Mouse (Mus musculus): ENCODE measurements around the gene Spata25. TPM values are rescaled to one million over a fixed set of nuclear protein-coding genes. Genes with fewer than 3 reads are reported as not detected.

Spata25 gene
- polyA plus RNA-seq, 1 experiment from 2014 or later: not detected

DNA sequence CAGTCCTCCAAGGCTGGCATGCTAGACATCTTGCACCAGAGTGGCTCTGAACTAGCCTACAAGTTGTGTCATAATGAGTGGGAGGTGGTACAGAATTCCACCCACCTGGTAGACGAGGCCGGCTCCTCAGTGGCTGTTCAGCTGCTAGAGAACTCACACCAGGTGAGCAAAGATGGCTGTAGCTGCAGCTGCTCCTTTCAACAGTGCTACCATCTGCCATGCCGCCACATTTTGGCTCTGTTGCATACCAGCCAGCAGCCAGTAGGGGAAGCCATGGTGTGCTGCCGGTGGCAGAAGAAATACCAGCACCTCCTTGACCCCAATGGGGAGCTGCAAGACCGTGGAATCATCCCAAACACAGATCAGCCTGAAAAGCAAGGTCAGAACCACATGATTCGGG is 7.3 kb downstream of the Spata25 start:
- peaks cover 38% of the 10 kb centered on the region for H3K36me3 ChIP-seq (ENCODE audit: poor library complexity, severe bottlenecking)
- whole genome bisulfite sequencing: 88% methylated on average over 6 of the region's 6 CpGs
- ATAC-seq: no peak

GRCm38 (mm10) chr2:164817703-164818102 is 10.6 kb downstream of the Spata25 start:
- 85% methylated on average over 5 of the region's 5 CpGs for WGBS
- Histone ChIP-seq H3K4me3 (no peak overlapping the region), H3K4me1 (peaks cover 6% of the 10 kb centered on the region; the same call in 1 of the 2 replicates), H3K4me2 (no peak overlapping the region), H3K9me3 (replicated peaks) (no peaks in the 10 kb centered on the region), H3K27ac (no peak overlapping the region), H3K36me3 (ENCODE audit: poor library complexity, severe bottlenecking) (peaks cover 23% of the 10 kb centered on the region), H3K9ac (no peak overlapping the region), H3K27me3 (no peaks in the 10 kb centered on the region)
- no peak for ATAC-seq

More for the DNA sequence above, 7.3 kb downstream of the Spata25 start:
- no peak overlapping the region for H3K27ac ChIP-seq
- no peak overlapping the region for H3K4me2 ChIP-seq
- peaks cover 20% of the 10 kb centered on the region for H3K4me1 ChIP-seq
- H3K9ac ChIP-seq: no peak overlapping the region
- no peaks in the 10 kb centered on the region for H3K27me3 ChIP-seq
- H3K9me3 ChIP-seq (replicated peaks): no peaks in the 10 kb centered on the region
- H3K4me3 ChIP-seq: no peak overlapping the region

GRCm38 (mm10) chr2:164817206-164817605 is 11.1 kb downstream of the Spata25 start:
- no peak overlapping the region for H3K4me3 ChIP-seq

DNA sequence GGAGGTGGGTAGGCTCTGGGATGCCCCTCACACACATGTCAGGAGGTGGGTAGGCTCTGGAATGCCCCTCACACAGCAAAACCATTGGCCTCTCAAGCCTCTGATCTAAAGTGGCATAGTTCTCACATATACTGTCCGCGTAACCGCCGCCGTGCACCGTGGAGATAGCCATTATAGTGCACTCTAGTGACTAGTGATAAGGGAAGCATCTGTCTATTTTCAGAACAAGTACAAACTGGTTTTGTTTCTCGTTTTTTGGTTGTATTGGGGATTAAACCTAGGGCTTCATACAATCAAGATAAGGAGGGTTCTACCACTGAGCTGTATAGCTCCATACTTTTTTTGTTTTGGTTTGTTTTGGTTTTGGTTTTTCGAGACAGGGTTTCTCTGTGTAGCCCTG is 12.5 kb downstream of the Spata25 start:
- Histone ChIP-seq H3K27me3 (no peaks in the 10 kb centered on the region), H3K9me3 (replicated peaks) (no peaks in the 10 kb centered on the region), H3K4me3 (no peak overlapping the region), H3K36me3 (ENCODE audit: poor library complexity, severe bottlenecking) (peaks cover 12% of the 10 kb centered on the region), H3K4me1 (no peaks in the 10 kb centered on the region), H3K4me2 (no peak overlapping the region), H3K9ac (no peak overlapping the region), H3K27ac (no peak overlapping the region)
- ATAC-seq: no peak
- 91% methylated on average over 8 of the region's 8 CpGs for WGBS

More at GRCm38 (mm10) chr2:164817206-164817605, 11.1 kb downstream of the Spata25 start:
- Histone ChIP-seq H3K4me1 (peaks cover 3% of the 10 kb centered on the region; the same call in 1 of the 2 replicates), H3K27me3 (no peaks in the 10 kb centered on the region), H3K4me2 (no peak overlapping the region), H3K27ac (no peak overlapping the region), H3K9ac (no peak overlapping the region), H3K9me3 (replicated peaks) (no peaks in the 10 kb centered on the region), H3K36me3 (ENCODE audit: poor library complexity, severe bottlenecking) (peaks cover 23% of the 10 kb centered on the region)
- WGBS: 90% methylated on average over 6 of the region's 6 CpGs
- ATAC-seq: no peak

GRCm38 (mm10) chr2:164815348-164815747 is 13.0 kb downstream of the Spata25 start:
- ATAC-seq: no peak
- H3K4me3 ChIP-seq: no peak overlapping the region

DNA sequence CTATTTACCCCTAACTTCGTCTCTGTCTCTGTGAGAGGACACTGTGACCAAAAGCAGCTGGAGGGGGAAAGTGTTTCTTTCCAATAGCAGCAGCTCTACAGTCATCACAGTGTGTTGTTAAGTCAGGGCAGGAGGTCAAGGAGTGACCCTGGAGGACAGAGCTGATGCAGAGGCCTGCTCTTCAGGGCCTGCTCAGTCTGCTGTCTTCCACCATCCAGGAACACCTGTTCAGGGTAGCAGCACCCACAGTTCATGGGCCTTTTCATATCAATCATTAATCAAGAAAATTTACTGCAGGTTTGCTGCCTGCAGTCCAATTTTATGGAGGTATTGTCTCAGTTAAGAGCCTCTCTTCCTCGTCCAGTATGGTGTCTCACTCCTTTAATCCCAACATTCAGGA is 14.8 kb downstream of the Spata25 start:
- H3K4me1 ChIP-seq: no peaks in the 10 kb centered on the region
- no peak overlapping the region for H3K4me3 ChIP-seq
- peaks cover 10% of the 10 kb centered on the region for H3K36me3 ChIP-seq (ENCODE audit: poor library complexity, severe bottlenecking)
- no peak overlapping the region for H3K27ac ChIP-seq
- H3K9ac ChIP-seq: no peak overlapping the region
- H3K27me3 ChIP-seq: no peaks in the 10 kb centered on the region
- ATAC-seq: no peak
- no peaks in the 10 kb centered on the region for H3K9me3 ChIP-seq (replicated peaks)
- no peak overlapping the region for H3K4me2 ChIP-seq
- WGBS: 70% methylated on average over 2 of the region's 2 CpGs

More at GRCm38 (mm10) chr2:164815348-164815747, 13.0 kb downstream of the Spata25 start:
- no peaks in the 10 kb centered on the region for H3K27me3 ChIP-seq
- H3K36me3 ChIP-seq (ENCODE audit: poor library complexity, severe bottlenecking): peaks cover 7% of the 10 kb centered on the region
- H3K27ac ChIP-seq: no peak overlapping the region
- 89% methylated on average over 5 of the region's 5 CpGs for WGBS
- no peaks in the 10 kb centered on the region for H3K4me1 ChIP-seq
- no peak overlapping the region for H3K9ac ChIP-seq
- no peak overlapping the region for H3K4me2 ChIP-seq
- no peaks in the 10 kb centered on the region for H3K9me3 ChIP-seq (replicated peaks)

DNA sequence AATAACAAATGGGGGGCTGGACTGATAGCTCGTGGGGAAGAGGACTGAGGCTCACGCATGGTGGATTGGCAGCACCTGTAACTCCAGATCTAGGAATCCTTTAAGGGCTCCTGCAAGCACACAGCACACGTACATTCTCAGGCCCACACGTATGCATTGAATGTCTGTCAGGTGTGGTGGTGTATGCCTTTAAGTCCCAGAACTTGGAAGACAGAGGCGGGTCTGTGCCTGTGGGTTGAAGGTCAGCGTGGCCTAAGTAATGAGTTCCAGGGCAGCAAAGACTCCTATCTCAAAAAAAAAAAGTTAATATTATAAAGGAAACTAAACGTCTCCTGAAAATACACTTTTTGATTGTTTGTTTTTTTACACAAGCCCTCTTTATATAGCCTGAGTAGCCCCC is 21.7 kb downstream of the Spata25 start:
- H3K27me3 ChIP-seq: no peaks in the 10 kb centered on the region
- no peak for ATAC-seq
- 89% methylated on average over 7 of the region's 7 CpGs for WGBS
- peaks cover 12% of the 10 kb centered on the region for H3K36me3 ChIP-seq (ENCODE audit: poor library complexity, severe bottlenecking)
- no peak overlapping the region for H3K4me3 ChIP-seq
- no peak overlapping the region for H3K9ac ChIP-seq
- H3K9me3 ChIP-seq (replicated peaks): no peaks in the 10 kb centered on the region
- H3K4me2 ChIP-seq: no peak overlapping the region
- H3K27ac ChIP-seq: no peak overlapping the region
- peaks cover 33% of the 10 kb centered on the region for H3K4me1 ChIP-seq

GRCm38 (mm10) chr2:164805332-164805718 is 23.0 kb downstream of the Spata25 start:
- Histone ChIP-seq H3K9me3 (replicated peaks) (no peaks in the 10 kb centered on the region), H3K4me1 (peaks cover 33% of the 10 kb centered on the region), H3K4me2 (peak overlapping the region; percentile 84), H3K36me3 (ENCODE audit: poor library complexity, severe bottlenecking) (peaks cover 25% of the 10 kb centered on the region), H3K27ac (peak overlapping the region; percentile 72), H3K27me3 (no peaks in the 10 kb centered on the region), H3K9ac (peak overlapping the region; percentile 85), H3K4me3 (peak overlapping the region; percentile 82)
- WGBS: 2% methylated on average over 21 of the region's 21 CpGs
- ATAC-seq: peak; percentile 46; the same call in 1 of the 2 replicates

- peak within 1 kb of the TSS; percentile 85 for H3K9ac ChIP-seq
- H3K27me3 ChIP-seq: no peaks in the 10 kb centered on the region
- 0% methylated on average over 47 of the region's 47 CpGs for WGBS
- H3K4me2 ChIP-seq: peak within 1 kb of the TSS; percentile 84
- H3K9me3 ChIP-seq (replicated peaks): no peaks in the 10 kb centered on the region
- H3K36me3 ChIP-seq (ENCODE audit: poor library complexity, severe bottlenecking): peaks cover 31% of the 10 kb centered on the region
- H3K4me1 ChIP-seq: peaks cover 33% of the 10 kb centered on the region
- peak within 1 kb of the TSS; percentile 82 for H3K4me3 ChIP-seq
- peak within 1 kb of the TSS; percentile 72 for H3K27ac ChIP-seq
- peak; percentile 97 for ATAC-seq
These were observed 23.6 kb downstream of the Spata25 start, which contains the start of the genes Acot8 and Zswim3 for GRCm38 (mm10) chr2:164804533-164805331. Gene Acot8, minus strand, starts transcription at chr2:164804882. Gene Zswim3, plus strand, starts transcription at chr2:164805098.

- Histone ChIP-seq H3K27ac (no peak overlapping the region), H3K4me2 (peak overlapping the region; percentile 74), H3K9me3 (replicated peaks) (no peaks in the 10 kb centered on the region), H3K4me1 (peaks cover 33% of the 10 kb centered on the region), H3K27me3 (no peaks in the 10 kb centered on the region), H3K36me3 (ENCODE audit: poor library complexity, severe bottlenecking) (peaks cover 33% of the 10 kb centered on the region), H3K4me3 (peak overlapping the region; percentile 82), H3K9ac (peak overlapping the region; percentile 81)
- ATAC-seq: no peak
- 67% methylated on average over 1 of the region's 1 CpGs for WGBS
These were observed 24.4 kb downstream of the Spata25 start for GRCm38 (mm10) chr2:164803921-164804313.

- ATAC-seq: no peak
- H3K4me2 ChIP-seq: peak overlapping the region; percentile 74
- 95% methylated on average over 16 of the region's 16 CpGs for WGBS
- H3K9ac ChIP-seq: peak overlapping the region; percentile 81
- no peaks in the 10 kb centered on the region for H3K9me3 ChIP-seq (replicated peaks)
- H3K4me3 ChIP-seq: peak overlapping the region; percentile 82
- H3K27ac ChIP-seq: no peak overlapping the region
- H3K4me1 ChIP-seq: peaks cover 33% of the 10 kb centered on the region
- peaks cover 32% of the 10 kb centered on the region for H3K36me3 ChIP-seq (ENCODE audit: poor library complexity, severe bottlenecking)
- H3K27me3 ChIP-seq: no peaks in the 10 kb centered on the region
These were observed 25.0 kb downstream of the Spata25 start for GRCm38 (mm10) chr2:164803201-164803920.
